Mouse (Mus musculus) 3134 (cell line): Measurements from ENCODE around the gene Clybl.

Experiments
- DNase-seq: peaks from one replicate; pipeline ENCODE4 v3.0.0-alpha.2; 2011; ENCODE audit warnings: low spot score; ENCODE audit not compliant: insufficient read length; ENCODE audit errors: extremely low read depth

Gene Clybl

GRCm38 (mm10) chr14:122243874-122244273 is 62.4 kb downstream of the Clybl start:
- DNase-seq, result no peak

DNA sequence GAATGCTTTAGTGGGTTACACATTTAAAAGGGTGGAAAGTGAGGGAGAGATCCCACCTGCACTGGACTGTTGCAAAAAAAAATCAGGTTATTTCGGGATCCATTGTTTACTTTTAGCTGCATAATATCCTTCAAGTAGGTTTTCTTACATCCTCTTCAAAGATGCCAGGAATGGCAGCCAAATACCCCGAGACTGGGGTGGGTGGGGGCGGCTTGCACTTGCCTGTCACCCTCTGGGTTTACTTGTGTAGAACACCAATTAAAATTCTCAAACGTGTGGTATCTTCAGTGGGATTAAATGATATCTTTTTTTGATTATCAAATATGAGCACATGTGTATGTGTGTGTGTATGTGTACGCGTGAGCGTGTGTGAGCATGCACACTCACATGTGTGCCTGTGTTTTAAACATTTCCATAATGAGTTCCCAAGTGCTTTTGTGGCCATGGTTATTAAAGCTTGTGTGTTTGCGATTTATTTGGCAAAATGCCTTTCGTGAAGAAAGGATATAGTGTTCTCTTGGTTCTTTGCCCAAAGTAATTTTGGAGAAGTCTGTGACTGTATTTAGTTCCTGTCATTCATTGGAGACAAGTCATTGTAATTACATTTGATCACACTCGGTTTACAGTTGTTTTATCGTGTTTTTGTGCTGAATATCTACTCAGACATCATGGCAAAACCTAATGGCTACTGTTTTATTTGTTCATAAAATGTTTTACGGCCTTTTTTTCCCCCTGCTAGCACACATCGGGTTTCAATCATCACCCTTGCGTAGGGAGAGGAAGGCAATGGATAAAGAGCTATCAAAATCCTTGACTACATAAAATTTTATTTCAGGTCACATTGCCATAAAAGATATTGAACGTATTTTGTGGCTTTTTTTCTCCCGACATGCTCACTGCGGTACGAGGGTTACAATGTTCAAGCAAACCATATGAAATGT is 65.7 kb downstream of the Clybl start:
- no peak for DNase-seq

- no peak for DNase-seq
Observed at GRCm38 (mm10) chr14:122249123-122249522, 67.6 kb downstream of the Clybl start.

- DNase-seq, result no peak
Observed at GRCm38 (mm10) chr14:122251346-122251745, 69.8 kb downstream of the Clybl start.

GRCm38 (mm10) chr14:122255562-122256260 is 74.2 kb downstream of the Clybl start:
- DNase-seq, result no peak

DNA sequence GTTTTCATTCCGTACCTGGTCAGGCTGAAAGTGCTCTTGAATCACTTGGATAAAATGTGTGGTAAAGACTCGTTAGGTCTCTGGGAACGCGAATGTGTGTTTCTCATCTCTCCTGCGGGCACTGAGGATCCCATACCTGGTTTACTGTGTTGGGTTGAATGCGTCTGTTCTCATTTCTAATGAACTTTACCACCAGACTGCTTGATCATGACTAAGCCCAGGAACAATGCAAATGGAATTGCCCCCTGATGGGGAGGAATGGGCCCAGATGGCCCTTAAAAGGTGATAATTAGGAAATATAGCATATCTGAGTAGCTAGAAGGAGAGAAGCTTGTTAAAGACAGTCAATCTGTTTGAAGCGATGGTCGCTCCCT is 74.7 kb downstream of the Clybl start:
- DNase-seq, result no peak

GRCm38 (mm10) chr14:122258297-122258696 is 76.8 kb downstream of the Clybl start:
- DNase-seq, result no peak

GRCm38 (mm10) chr14:122261250-122261649 is 79.7 kb downstream of the Clybl start:
- no peak for DNase-seq

- no peak for DNase-seq
Observed at GRCm38 (mm10) chr14:122262851-122263659, 81.6 kb downstream of the Clybl start.

GRCm38 (mm10) chr14:122265214-122265613 is 83.7 kb downstream of the Clybl start:
- DNase-seq, result no peak

- DNase-seq, result no peak
Observed at GRCm38 (mm10) chr14:122267590-122267989, 86.1 kb downstream of the Clybl start.

- DNase-seq, result no peak
Observed at GRCm38 (mm10) chr14:122271104-122271746, 89.7 kb downstream of the Clybl start.

DNA sequence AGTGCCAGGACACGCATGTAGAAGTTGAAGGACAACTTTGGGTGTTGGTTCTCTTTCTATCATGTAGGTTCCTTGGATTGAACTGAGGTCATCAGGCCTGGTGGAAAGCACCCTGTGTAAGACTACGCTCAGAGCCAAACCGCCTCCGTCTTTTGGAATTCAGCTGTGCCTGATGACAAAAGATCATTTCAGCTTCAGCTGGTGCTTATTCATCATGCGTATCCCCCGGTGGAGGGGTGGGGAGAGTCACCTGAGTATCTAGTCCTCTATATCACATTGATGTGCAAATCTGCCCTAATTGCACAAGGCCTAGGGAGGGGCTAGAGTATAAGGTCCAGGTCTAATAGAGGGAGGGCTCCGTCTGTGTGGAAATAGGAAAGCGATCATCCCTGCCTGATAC is 95.6 kb downstream of the Clybl start:
- DNase-seq, result no peak

GRCm38 (mm10) chr14:122279462-122280308 is 98.2 kb downstream of the Clybl start:
- no peak for DNase-seq

GRCm38 (mm10) chr14:122280309-122281071 is 99.0 kb downstream of the Clybl start:
- no peak for DNase-seq

DNA sequence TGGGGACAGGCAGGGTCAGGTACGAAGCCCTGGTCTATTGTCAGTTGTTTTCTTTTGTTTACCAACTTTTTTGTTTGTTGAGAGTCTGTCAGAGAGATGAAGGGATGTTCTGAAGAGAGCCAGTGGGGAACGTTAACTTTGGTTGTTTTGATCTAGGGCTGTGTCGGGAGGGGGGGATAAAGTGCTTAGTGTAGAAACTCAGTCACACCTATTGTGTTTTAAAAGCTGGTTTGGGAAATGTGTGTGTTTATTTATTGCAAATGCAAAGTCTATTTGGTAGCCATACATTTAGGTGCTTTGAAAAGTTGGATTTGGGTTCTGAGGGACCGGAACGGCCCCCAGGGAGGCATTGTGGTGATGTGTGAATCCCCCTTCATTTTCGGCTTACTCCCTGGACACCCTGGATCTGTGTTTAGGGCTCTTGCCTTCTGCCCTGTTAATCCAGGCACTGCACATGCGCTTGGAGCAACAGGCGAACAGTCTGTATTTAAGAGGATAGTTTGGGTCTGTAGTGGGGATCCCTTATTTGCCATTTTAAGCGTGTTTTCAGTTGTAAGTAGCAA is 99.6 kb downstream of the Clybl start:
- DNase-seq, result no peak

DNA sequence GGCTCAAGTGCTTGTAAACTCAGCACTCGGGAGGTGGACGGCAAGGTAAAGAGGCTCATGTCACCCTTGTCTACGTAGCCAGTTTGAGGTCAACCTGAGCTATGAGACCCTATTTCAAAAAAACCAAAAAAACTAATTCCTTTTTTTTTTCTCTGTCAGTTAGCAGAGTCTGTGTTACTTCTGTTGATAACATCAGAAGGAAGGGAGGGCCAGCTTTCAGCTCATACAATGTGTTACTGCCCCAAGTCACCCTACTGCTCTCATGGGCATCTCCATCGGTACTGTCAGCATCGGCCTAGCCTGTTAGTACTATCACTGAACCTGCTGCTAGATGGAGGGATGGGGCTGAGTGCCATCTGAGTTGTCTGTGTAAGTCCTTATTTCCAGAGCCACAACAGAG is 102.5 kb downstream of the Clybl start:
- no peak for DNase-seq

DNA sequence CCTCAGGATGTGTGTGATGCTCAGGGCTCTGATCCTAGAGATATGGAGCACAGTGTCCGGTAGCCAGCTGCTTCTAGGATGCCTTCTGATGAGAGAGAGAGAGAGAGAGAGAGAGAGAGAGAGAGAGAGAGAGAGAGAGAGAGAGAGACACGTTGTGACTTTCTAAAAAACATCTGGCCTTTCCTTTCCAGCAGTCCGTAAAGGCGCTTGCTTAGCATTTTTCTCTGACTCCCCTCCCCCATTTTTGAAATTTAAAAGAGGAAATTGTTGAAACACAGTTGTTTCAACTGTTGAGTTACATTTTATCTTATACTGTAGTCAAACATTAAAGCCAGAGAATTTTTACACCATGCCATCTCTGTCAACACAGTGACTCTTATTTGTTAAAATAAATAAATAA is 114.9 kb downstream of the Clybl start:
- DNase-seq, result no peak

GRCm38 (mm10) chr14:122296864-122297263 is 115.4 kb downstream of the Clybl start:
- DNase-seq, result no peak
